Mouse (Mus musculus): Measurements from ENCODE around the gene Cfap157.
A peak's percentile ranks its signal among the peaks of the same experiment; 100 is the strongest.

Gene Cfap157

DNA sequence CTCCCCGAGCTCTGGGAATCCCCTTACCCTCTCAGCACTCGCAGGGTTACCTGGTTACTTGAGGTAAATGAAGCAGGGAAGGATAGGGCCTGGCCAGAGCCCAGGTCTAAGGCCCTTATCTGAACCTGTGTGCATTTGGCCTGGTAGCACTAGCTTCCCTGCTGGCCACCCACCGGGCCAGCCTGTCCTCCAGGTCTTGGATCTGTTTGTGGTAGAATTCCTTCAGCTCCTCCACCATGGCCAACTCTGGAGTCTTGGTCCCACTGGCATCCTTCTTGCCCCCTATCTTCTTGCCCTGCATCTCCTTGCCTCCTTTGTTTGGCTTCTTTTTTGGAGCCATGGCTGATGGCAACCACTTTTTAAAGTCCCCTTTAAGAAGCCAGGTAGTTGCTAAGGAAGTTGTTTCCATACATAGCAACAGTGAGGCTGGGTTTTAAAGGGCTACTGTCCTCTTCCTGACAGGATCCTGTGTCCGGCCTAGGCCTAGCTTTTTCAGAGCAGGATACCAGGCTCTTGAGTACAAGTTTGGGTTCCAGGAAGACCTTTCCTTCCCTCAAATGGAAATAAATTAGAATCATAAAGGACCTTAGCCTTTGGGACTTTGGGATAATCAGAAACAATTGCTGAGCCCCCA is at the start of gene Cfap157:
Cfap157 (minus strand) TSS at position 381 of the 634 bp plus-strand sequence.
- no peak for DNase-seq (ENCODE audit: low read depth, low spot score)

DNA sequence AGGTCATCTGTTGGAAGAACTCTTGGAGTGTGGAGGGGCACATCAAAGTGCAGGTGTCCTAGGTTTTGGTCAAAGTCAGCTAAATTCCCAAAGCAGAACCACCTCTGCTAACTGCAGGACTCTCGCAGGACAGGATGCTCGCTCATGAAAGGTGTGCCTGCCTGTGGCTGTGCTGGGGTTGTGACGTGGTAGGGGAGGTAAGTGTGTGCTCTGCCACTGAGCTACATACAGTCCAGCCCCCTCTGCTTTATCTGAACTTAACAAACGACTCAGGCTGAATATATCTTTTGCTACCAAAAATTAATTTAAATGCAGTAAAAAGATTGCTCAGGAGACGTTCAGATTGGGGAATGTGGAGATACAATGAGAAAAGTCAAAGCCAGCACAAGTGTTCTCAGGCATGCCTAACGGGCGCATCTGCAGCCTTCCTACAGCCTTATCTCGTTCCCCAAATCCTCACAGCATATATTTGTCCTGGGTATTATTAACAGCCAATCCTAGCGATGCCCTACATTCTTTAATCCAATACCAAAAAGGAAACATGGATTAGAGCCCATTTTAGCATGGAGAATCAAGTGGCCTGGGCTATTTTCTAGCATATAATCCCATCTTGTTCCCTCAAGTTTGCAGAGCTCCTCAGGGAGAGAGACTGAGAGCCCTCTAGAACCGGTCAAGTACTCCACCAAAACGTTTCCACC is 44.9 kb upstream of the Cfap157 start:
- DNase-seq (ENCODE audit: low read depth, low spot score) = no peak

DNA sequence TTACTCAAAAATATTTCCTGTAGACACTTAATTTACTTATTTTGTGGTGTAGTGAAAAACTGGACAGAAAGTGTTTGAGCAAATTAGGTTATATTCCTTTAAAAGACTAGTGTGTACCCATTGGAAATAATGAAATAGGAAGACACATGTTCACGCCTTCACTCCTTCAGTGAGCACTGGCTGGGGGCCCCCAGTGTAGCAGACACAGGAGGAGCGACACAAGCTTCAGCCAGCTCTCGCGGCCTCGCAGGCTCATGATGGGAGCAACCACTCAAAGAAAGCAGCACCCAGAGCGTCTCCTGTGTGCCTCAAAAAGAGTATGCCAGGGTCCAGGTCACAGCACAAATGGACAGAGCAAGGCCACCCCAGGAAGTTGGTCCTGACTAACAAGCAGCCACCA is 41.6 kb upstream of the Cfap157 start:
- no peak for DNase-seq (ENCODE audit: low read depth, low spot score)

DNA sequence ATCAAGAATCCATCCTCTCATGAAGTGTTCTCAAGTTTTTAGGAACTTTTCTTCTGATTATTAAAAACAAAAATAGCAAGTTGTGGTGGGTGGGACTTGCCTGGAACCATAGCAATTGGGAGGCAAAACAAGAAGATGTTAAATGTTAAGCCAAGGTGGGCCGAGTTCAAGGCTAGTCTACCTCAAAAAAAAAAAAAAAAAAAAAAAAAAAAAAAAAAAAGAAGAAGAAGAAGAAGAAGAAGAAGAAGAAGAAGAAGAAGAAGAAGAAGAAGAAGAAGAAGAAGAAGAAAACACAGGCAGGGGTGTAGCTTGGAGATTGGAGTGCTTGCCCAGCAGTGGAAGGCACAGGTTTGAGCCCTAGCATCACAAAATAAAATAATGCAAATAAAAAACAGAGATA is 40.5 kb upstream of the Cfap157 start:
- DNase-seq (ENCODE audit: low read depth, low spot score) = no peak

DNA sequence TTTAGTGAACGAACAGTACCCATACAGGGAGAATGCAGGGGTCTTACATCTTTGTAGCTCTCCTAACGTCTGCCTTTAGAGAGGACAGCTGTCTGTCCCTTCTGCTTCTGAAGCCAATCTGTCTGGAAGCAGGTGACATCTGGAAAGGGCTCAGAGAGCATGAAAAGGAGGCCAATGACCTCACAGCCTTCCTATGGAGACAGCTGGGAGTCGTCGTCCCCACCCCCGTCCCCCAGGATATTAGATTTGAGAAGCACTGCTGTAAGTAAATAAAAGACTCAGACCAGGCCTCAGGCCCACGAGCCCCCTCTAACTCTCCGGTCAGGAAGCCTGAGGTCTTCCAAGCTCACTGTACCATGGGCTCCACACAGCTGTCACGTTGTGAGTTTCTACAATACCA is 40.0 kb upstream of the Cfap157 start:
- no peak for DNase-seq (ENCODE audit: low read depth, low spot score)

DNA sequence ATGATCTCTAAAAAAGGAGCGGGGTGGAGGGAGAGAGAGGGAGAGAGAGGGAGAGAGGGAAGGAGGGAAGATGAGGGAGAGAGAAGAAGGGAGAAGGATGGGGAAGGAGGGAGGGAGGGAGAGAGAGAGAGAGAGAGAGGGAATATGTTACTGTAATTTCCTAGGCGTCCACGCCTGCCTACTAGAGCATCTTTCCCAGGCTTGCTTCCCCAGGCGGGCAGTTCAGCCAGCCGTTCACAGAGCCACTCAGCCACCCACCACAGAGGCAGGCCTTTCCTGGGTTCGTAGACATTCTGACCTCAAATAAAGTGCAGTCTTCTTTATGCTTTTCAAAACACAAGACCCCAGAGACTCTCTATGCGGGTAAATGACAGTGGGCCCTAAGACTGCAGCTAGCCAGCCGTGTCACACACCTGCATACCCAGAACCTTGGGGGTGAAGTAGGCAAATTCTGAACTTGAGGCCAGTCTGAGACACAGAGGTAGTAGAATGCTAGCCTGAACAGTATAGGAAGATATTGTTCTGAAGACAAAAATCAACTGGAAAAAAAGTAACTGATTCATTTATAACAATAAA is 39.4 kb upstream of the Cfap157 start:
- DNase-seq (ENCODE audit: low read depth, low spot score) = no peak

DNA sequence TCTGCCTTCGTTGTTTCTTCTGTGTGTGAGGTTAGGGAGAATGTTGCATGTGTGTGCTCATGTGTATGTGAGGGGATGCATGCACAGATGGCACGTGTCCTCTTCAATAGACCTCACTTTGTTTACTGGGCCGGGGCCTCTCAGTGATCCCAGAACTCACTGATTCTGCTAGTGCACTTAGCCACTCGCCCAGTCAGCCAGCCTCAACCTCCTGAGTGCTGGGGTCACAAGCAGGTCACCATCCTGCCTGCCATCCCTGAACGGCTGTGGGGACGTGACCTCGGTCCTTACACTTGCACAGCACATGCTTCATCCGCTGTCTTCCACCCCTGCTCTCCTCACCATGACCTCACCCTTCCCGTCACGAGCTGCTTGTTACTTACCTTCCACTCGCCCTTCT is 38.9 kb upstream of the Cfap157 start:
- DNase-seq (ENCODE audit: low read depth, low spot score) = no peak

DNA sequence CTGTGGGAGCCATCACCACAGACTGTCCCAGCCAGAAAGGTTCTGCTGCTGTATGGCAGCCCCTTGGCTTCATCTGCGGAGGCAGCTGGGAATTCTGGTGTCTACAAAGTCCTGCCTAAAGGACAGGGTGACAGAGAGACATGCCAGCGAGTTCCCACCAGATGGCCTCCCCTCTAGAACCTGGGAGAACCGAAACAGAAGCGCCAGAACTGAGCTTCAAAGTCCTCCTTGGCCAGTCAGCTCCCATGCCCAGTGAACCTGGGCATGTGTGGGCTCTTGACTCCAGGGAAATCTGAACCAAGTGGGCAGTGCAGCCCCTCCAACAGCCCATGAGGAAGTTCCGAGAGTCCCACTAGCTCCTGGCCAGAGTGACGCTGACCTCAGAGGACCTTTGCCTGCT is 38.4 kb upstream of the Cfap157 start:
- DNase-seq (ENCODE audit: low read depth, low spot score) = no peak

DNA sequence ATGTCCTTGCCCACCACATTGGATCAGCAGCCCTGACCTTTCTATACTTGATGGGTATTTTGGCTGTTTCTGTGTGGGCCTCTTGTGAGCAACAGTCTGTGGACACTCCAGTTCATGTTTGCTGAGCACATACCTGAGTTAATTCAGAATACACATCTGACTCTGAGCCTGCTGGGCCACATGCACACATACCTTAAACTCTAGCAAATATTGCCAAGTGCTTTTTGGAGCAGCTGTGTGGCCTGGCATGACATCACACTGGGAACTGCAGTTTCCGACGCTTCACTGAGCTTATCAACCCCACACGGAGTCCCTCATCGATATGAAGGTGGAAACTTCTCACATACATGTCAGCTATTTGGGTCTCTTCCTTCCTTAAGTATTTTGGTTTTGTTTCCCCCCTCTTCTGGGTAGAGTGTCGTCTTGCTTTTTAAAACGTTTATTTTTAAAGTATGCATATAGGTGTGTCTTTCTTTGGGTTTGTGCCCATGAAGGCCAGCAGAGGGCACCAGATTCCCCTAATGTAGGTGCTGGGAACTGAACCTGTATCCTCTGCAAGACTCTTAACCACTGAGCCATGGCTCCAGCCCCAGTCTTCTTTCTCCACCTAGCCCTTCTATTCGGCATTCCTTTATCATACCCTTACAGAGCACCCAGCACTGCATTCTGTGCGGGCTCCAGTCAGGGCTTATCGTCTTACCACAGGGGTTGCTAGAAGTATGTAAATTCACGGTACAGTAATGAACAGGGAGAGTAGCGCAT is 37.0 kb upstream of the Cfap157 start:
- peak; percentile 55 for DNase-seq (ENCODE audit: low read depth, low spot score)

DNA sequence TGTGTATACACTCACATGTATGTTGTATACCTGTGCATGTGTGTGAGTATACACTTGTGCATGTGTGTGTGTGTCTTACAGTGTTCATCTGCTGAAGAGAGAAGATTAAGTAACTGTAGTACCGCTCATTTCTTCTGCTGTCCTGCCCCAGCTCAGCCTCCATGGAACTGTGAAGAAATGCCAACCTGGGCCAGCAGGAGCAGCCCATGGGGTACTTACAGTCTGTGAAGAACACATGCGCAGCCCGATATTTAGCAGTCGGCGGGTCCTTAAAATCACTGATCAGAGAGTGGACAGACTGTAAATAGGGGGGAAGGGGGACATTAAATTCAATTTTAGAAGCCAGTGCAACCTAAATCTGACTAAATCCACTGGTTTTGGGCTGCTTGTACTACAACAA is 34.0 kb upstream of the Cfap157 start:
- DNase-seq (ENCODE audit: low read depth, low spot score) = no peak

DNA sequence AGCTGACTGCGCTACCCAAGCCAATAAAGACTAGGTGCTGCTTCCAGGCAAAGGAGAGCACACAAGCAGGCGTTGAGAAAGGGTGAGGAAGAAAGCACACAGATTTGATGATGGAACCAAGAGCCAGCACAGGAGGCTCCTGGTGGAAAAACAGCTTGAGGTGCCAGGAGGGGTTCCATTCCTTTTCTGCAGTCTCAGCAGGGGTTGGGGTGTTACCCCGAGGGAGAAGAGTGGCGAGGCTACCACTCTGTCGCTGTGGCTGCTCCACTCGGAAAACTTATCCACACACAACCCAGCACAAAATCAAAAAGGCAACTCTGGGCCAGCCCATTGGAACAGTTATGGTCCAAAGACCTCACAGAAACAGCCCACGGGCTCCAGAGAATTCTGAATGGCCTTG is 33.4 kb upstream of the Cfap157 start:
- DNase-seq (ENCODE audit: low read depth, low spot score) = no peak

DNA sequence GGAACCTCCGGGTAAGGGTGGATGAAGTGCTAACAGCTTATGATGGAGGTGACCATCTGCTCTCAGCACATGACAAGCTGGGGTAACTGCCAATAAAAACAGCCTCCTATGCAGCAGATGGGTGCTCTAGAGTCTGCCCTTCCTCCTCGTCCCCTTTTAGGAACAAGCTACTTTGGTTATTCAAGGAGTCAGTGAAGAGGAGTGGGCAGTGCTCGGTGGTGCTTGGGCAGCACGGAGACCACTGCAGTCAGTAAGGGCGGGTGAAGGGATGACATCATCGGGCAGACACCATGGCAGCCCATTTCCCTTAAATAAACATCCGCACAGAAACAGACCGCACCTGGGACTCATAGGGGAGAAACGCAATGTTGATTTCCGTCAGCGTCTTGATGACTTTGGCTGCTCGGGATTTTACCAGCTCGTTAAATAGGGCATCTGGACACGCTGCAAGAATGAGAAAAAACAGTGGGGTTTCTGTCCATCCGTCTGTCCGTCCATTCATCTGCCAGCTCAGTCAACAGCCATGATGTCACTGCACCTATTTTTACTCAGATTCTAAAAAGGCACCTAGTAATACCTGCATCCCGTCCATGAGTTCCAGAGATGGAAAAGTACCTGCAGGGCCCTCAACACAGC is 32.8 kb upstream of the Cfap157 start:
- DNase-seq (ENCODE audit: low read depth, low spot score) = no peak

DNA sequence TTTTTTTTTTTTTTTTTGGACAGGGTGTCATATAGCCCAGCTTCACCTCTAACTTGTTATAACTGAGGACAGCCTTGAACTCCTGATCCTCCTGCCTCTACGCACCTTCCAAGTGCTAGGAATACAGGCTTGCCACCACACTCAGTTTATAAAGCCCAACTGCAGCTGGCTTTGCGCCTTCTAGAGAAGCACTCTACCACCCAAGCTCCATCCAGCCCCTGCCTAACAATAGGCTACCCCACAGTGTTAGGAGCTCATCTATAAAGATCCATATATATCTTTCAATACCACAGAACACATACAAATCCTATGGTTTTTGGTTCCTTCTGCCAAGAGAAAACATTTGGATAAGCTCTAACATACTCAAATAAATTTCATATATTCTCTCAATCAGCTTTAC is 32.3 kb upstream of the Cfap157 start:
- no peak for DNase-seq (ENCODE audit: low read depth, low spot score)

DNA sequence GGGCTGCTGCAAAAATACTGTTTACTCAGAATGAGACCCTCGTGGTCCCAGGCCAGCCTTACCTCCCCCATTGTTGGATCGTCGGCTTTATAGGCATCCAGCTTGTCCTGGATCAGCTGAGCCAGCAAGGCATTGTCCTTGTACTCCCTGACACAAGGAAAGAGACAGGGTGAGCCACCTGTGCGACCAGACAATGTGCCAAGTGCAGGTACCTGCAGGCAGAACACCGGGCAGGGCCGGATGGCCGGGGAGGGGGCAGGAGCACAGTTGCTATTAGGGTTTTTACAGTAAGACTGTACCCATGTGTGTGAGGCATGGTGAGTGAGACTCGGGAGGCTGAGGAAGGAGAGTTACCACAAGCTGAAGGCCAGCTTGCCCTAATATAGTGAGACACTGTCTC is 27.7 kb upstream of the Cfap157 start:
- DNase-seq (ENCODE audit: low read depth, low spot score) = no peak

DNA sequence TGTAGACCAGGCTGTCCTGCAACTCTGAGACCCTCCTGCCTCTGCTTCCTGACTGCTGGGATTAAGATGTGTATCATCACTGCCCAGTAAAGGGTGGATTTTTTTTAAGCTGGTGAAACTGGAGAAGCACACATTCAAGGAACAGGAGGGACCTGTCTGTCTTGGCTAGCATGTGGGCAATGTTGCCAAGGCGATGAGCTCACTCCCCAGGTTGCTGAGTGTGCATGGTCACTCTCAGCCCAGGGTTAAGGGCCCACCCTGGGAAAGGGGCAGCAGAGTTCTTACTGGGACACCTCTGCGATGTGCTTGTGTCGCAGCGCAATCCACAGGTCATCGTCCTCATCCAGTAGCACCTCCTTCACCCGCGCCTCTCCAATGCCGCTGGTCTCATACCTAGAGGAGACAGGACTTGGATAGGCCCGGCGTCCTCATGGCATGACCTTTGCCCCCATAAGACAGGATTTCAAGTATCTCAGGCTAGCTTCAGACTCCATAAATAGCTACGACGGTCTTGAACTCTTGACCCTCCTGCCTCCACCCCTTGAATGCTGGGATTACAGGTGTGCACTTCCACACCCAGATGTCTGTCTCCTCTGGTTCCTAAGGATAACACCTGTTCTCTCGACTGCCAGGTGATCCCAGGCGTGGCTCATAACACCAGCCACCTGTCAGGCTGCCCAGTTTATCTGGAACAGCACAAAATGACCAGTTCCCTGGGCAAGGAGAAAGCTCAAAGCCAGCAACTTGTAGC is 24.8 kb upstream of the Cfap157 start:
- DNase-seq (ENCODE audit: low read depth, low spot score) = no peak

DNA sequence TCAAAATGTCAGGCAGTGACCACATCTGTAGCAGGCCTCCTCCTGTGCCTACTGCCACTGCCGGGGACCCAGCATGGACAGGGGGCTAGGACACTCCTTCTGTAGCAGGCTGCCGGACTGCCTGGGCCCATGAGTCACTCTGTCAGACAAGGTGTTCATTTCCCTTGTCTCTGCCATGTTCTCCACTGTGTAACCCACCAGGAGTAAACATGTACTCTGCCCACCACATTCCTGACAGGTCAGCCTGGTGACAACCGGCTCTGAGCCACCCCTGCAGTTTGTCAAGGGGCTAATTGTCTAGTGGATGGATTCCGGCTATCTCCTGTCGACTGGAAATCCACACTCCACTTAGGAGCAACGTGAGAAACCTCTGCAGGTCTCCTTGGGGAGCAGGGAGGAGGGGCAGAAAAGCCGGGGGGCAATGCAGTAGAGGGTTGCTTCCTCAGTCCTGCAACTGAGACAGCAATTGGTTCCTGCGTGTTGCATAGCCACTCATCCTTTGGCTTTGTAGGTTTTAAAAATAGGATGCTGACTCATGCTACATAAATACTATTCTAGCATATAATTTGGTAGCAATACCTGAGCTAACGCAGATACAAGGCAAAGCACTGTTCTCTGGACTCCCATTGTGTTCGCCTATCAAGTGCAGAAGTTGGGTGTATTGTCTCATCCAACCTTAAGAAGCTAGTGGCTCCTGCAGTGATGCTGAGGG is 14.2 kb upstream of the Cfap157 start:
- no peak for DNase-seq (ENCODE audit: low read depth, low spot score)

DNA sequence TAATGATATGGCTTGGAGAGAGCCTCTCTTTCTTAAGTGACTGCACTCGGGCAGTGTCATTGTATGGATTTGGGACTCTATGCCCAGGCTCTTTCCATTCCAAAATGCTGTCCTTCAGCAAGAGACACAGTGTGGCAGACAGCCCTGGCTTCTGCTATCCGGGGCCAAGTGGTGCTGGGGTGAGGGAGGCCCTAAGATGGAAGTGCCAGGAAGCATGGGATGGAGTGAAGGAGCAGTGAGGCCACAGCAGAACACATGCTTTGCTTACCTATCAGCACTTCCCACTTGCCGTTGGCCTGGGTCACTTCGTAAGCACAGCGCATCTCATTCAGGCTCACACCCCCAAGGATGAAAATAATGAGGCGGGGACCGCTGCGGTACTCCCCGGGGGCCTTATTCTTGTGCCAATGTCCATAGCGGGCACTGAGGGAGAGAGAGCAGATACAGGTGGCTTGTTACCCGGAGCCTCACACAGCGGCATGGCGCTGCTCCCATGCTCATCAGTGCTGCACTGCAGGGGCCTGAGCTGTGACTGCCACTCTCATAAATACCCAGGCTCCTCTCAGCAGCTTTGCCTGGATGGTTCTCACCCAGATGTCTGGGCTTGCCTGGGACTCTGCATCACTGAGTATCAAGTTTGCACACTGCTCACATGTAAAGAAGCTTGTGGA is 11.7 kb upstream of the Cfap157 start:
- no peak for DNase-seq (ENCODE audit: low read depth, low spot score)

DNA sequence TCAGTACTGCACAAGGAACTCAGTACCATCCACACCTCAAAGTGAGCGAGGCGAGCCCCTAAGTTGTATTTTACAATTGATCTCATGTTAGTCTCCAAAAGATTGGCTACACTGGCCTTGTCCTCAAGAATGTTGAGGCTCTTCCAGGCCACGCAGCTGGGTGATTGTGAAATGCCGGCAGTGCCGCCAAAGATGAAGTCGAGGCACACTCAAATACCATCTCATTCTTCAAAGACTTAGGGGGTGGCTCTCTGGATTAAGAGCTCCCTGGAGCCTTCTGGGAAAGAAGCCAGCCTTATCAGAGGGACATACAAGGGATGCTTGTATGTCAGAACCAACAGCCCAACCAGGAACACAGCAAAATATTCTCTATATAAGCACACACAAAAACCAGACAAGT is 7.1 kb upstream of the Cfap157 start:
- no peak for DNase-seq (ENCODE audit: low read depth, low spot score)

DNA sequence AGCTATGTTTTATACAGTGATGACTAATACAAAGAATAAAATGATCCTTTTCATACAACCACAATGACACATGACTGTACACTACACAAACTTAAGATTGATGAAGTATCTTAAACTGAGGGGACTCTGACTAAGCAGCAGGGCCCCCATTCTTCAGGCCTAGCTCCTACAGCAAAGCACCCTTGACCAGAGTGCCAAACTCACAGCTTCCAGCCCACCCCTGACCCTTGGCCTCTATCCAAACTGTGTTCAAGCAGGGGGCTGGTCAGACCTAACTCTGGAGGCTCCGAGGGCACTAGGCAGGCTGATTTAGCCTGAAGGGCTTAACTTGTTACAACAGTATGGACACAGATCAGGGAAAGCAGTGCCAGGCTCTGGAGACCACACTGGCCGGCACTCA is 4.4 kb upstream of the Cfap157 start:
- no peak for DNase-seq (ENCODE audit: low read depth, low spot score)

DNA sequence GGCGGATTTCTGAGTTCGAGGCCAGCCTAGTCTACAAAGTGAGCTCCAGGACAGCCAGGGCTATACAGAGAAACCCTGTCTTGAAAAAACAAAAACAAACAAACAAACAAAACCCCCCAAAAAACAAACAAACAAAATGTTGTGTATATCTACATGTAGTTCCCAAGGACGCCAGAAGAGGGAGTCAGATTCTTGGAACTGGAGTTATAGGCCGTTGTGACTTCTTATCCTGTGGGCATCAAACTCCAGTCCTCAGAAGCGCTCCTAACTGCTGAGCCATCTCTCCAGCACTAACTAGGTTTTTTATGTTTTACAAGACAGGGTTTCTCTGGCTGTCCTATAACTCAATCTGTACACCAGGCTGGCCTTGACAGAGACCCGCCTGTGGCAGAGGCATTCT is 2.9 kb upstream of the Cfap157 start:
- DNase-seq (ENCODE audit: low read depth, low spot score) = peak; percentile 45
